Mouse (Mus musculus) cerebellum, adult 11 months (tissue): ENCODE results near the gene Aipl1.

Experiments used
- DNase-seq: peaks from one replicate; pipeline ENCODE4 v3.0.0; 2022

The Aipl1 gene

DNA sequence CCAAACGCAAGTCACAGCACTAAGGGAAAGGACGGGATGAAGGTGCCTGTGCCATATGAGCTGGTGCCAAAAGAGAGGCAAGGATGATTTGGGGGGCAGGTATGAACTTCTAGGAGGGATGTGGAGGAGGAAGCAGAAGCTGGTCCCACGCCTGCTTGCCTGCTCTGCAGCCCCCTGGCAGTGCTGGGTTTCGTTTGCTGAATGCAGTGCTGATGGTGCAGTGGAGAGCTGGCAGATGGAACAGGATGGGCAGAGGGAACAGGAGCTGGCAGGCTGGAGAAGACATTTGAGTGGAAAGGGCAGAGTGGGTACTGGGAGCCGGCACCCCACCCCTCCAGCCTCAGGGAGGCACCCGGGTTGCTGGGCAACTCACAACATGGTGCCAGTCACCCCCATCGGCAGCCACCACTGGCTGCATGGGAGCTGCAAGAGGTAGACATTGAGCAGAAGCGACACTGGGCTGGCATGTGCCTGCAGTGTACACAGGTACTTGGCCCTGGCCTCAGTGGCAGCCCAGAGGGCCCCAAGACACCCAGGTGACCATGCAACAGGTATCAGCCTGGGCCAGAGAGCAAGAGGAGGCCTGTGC, 12.0 kb upstream of the Aipl1 start:
- DNase-seq: no peak

DNA sequence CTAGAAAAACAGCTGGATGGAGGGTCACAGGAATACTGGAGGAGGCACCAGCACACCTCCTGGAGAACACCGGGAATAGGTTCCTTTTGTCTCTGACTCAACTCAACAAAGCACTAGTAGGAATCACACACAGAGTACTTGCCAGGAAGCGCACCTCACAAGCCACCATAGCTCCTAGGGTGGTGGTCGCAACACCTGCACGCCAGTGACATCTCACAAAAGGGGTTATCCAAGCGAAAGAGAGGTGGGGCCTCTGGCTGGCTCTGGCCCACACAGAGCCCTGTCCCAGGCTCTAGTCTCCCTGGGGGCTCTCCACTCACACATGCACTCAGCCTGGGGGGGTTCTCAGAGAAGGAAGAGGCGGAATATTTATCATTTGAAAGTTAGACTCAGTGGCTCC, 11.4 kb upstream of the Aipl1 start:
- no peak for DNase-seq

DNA sequence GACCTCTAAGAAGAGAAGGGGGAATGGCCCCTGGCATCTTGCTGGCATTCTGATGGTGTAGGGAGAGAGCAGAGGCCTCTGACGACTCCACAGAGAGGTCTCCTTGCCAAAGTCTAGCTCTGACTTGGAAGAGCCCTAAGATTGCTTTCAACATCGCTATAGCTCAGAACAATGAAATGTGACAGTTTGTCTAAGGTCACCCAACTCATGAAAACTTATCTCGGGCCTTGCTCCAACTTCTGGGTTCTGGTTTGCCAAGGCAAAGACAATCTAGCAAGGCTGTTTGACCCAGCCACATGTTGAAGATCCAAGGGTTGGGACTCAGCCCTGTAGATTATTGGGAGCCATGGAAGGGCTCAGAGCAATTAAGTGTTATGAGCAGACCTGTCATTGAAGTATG, 6.9 kb upstream of the Aipl1 start:
- no peak for DNase-seq

DNA sequence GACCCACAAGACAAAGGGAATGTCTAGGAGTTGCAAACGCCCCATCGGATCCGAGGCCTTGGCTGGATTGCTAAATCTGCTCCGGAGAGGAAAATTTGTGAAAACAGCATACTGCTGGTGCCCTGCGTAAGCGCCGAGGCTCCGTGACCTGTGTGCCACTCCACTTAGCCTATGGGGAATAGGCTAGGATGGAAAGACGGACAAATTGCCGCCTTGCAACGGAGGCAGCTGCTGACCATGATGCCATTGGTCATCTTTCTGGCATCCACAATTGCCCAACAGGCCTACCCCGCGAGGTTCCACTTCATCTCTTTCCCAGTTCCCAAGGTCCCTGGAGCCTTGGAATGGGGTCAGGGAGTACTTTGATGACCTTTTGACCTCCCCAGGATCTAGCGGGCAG, 5.3 kb upstream of the Aipl1 start:
- DNase-seq: no peak

DNA sequence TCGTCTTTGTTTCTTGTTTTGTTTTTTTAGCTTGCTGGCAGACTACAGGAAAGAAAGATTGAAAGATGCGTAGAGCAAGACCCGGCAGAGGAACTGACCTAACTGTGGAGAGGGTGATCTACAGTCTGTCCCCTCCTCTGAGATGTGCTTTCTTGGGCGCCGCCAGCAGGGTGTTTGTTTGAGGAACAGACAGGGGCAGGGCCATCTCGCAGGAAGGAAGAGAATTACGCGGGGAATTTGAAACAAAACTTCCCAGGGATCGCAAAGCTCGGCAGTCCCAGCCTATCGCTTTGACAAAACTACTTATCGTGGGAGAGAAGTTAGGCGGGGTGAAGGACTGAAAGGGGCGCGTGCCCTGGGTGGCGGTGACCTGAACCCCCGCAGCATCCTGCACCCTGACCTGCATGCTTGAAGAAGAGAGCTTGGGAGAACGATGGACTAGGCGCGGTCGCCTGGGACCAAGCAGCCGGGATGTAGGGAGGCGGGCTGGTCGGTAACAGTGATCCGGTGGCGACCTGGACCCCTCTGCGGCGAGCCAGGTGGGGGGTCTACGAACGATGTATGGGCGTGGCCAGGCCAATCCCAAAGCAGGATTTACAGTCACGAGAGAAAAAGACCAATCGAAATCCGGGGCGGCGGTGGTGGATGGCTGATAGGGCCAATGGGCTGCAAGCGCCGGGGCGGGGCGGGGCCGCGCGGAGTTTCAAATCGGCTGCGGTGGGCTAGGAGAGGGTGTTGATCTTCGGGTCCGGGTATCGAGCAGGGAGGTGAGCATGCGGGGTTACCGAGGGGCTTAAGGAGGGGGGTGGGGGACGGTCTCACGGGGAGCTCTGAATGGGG, 4.7 kb upstream of the Aipl1 start, which contains the start of gene Pimreg:
Pimreg (plus strand) TSS at position 265 of the 840 bp plus-strand sequence.
- DNase-seq: peak; percentile 61

DNA sequence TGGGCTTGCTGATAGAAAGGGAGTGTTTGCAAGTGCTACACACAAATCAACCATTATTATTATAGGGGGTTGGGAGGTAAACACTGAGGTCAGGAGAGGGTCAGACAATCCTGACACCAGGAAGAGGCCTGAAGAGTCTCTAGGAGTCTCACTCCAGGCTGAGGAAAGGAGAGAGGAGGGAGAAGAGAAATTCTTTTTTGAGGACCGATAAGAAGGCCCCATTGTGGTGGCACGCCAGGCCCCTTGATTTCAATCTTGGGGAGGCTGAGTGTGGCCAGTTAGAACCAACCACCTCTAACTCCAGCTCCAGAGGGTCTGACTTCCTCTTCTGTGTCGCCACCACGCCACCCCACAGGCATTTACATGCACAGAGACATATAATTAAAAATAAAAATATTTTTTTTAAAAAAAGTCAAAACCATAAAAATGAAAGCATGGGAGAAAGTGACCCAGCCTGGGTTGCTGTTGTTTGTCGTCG, 4.0 kb upstream of the Aipl1 start:
- no peak for DNase-seq

DNA sequence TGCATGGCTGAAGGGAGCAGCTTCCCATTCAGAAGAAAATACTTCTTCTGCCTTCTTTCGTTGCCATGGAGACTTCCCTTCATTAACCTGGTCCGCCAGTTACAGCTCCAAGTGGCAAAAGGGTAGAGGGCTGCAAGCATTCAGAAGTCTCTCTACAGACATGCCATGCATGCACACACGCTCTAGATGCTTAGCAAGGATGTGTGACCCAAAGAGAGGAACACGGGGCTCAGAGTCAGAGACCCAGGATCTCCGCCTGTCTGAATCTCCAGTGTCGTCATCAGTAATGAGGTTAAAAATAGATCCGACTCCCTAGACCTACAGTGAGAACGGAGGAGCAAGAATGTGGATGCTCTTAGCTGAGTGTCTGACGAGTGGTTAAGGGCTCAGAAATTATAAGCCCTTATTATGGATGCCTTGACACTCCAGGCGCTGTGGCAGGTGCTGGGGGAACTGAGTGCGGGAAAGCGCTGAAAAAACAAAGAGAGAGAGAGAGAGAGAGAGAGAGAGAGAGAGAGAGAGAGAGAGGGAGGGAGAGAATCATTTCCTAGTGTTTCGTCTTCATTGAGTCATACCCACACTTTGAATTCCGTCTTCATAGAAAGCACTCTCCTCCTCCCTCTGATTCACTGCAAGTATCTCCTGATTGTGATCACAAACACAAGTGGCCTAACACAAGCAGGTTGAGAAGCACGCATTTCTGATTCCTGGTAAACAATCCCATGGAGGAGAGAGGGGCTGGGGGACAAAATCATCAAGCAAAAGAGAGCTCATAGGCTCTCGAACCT, 2.5 kb upstream of the Aipl1 start:
- no peak for DNase-seq

DNA sequence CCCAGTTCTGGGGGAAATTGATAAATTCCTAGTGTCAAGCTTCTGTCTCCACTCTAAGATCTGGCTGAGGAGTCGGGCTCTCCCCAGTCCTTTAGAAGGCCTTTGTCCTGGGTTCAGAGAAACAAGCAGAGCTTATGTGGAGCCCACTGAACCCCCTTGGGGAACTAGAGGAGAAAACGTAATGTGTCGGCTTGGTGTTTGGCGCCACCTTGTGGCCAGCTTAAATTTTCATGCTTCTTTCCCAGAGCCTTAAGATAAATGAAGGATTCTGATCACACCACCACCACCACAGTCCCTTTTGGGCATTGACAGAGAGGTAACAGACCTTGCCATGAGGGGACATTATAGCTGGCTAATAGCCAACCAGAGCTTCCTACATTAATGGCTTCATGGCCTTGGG, 687 bp upstream of the Aipl1 start:
- peak; percentile 60 for DNase-seq

DNA sequence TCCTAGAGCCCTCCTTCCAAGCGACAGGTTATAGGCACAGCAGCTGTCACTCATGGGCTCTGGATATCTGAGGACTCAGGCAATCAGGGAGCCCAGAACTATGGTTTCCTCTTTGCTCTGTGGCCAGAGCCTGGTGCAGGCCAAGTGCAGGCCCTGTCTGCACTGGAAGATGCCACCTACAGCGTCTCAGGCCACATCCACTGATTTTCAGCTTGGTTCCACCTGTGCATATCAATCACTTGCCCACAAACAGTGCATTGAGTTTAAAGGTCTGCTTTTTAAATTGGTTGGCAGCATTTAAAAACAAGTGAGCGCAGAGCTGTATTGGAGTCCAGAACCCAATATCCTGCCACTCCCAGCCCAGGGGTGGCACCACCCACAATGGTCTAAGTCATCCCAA, 4.7 kb downstream of the Aipl1 start:
- no peak for DNase-seq

DNA sequence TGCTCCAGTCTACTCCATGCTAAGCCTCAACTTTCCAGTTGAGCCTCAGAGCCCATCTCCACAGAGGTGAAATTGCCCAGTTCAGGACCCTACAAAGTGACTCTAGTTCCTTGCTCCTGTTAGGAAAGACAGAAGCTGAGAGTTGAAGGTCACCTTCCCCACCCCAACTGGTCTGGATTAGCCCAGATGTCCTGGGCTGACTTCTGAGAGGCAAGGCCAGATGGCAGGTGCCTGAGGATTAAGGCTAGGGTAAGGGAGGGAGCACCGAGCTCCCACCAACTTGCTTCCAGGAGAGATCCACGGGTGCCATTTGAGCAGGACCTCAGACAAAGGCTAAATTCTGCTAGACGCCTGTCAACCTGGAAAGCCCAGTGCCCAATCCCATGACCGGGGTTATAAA, 5.2 kb downstream of the Aipl1 start:
- no peak for DNase-seq

DNA sequence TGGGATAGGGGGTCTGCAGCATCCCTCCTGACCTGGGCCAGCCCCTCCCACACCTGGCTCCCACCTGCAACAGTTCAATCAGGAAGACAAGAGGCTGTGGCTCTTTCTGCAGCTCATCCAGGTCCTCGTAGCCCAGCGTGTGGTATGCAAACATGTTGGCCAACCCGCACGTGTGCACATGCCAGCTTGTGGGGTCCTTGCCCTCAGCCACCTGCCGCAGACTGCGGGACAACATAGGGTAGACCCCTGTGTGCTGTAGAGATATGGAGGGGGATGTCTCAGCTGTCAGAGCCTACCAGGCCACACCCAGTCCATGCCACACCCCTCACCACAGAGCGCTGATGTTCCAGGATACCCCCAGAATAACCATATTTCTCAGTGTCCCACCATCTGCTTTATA, 6.0 kb downstream of the Aipl1 start:
- DNase-seq: no peak

DNA sequence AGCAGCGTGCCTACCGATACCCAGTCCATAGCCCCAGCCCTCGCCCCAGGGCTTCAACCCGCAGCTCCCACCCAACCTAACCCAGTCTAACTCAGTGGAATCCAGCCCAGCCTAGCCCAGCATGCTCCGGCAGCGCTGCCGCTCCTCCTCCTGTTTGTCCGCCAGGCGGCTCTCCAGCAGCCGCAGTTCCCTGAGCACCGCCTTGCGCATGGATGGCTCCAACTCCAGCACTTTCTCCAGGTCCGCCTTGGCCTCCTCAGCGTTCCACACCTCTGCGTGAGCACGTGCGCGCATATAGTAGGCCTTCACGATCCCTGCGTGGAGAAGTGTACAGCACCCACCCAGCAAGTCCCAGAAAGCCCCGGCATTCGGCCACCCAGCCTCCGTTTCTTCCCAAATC, 8.2 kb downstream of the Aipl1 start:
- DNase-seq: no peak

DNA sequence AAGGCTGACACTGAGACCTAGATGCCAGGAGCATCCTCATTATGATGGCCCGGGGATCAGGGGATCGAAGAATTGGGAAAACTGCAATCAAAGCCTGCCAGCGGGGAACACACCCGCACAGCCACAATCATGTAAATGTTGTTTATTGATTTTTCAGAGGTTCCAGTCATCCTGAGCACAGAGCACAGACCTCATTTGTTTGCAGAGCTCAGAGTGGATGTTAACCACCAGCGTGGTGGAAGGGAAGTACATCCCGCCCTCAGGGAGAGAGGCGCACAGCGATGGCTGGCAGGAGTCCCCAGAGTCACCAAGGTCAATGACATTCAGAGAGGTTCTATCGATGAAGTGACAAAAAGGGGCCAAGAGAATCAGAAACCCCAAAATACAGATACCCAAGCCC, 9.5 kb downstream of the Aipl1 start:
- DNase-seq: no peak

DNA sequence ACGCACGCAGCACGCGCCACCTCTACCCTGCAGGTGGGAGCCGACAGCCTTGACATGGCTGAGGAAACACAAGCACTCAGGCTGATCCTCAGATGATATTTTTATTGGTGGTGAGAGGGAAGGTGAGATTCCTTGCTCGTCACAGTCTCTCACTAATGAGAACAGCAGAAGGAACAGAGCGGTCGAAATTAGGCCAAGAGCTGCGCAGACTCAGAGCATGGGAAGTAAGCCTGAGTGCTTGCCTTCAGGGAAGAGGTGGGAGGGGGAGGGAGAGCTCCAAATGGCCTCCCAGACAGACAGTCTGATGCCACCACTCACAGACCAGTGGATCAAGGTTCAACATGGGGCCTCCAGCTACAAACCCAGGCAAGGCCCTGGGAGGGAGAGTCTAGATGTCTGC, 10.8 kb downstream of the Aipl1 start:
- no peak for DNase-seq

DNA sequence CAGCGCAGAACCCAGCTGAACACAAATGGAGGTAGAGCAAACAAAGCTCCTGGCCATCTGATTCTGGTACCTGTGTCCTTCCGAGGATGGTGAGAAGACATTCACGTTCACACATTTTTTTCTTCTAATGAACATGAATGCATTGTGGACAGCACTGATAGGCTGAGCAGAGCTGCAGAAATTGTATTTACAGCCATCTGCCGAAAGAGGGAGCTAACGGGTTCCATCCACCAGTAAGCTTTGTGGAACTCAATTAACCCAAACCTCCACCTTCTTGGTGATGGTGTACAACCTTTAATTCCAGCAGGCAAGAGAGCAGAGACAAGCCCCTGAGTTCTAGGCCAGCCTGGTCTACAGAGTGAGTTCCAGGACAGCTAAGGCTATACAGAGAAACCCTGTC, 11.5 kb downstream of the Aipl1 start:
- DNase-seq: no peak

DNA sequence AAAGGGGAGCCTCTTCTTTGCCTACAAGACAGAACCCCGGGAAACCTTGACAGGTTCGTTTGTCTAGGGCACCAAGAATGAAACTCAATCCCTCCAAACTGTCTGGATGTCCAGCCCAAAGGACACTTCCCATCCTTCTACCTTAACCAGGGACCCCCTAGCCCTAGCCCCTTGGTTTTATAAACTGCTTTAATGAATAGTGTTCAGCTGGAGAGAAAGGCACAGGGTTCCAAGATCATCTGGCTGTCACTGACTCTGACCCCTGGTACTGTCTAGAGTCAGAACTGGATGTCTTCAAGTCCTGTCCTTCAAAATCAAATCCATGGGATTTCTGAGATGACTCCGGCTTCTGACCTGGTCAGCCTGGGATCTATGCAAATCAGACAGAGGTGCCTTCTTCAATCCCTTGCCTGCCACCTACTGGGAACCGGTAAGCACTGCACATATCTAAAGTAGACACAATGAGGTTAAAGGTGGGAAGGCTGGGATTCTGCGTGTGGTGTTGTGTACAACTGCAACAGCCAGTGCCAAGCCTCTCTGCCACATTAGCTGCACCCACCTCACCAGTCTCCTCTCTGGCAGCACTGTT, 13.0 kb downstream of the Aipl1 start:
- peak; percentile 75 for DNase-seq

DNA sequence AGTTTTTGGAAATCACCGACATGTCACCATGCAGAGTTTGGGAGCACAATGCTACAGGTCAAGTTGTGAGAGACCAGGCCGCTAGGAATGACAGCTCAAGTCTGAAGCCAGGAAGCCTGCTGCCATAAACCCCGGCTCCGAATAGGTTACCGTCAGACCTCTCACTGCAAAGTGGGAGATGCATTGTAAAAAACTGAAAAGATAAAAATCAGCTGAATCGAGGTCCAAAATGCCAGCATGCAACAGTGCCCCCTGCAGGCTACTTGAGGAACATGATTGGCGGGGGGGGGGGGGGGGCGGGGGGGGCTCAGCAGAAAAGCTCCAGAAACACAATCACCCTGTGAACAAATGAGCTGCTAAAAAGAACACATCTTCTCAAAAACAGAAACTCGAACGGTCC, 13.7 kb downstream of the Aipl1 start:
- DNase-seq: no peak

DNA sequence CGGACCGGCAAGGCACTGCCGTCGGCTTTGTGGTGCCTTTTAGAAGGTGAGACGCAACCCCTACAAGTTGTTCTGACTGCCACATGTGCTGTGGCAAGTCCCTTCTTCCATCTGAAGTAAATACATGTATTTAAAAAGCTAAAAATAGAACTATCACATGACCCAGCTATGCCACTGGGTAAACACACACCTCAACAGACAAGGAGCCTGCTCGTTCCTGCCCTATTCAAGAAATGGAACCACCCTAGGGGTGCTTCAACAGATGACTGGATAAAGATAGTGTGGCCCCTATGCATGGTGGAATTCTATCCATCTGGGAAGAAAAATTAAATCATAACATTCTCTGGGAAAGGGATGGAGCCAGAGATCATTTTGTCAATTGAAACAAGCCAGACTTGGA, 14.5 kb downstream of the Aipl1 start:
- DNase-seq: no peak

DNA sequence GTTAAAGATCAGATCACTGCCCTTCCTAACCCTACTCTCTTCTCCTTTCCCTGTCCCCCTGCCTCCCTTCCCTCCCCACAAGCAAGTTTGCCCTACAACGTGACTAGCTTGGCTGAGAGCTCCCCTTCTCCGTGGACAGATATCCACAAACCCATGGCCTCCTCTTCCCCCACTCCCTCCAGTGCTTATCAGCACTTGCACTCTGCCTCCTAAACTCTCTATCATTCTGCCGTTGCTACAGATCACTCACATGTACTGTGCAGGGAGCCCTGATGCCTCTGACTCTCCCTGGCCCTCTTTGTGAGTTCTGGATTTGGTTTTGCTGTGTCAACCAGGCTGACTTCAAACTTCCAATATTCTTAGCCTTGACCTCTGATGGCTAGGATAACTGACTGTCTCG, 16.3 kb downstream of the Aipl1 start:
- no peak for DNase-seq

DNA sequence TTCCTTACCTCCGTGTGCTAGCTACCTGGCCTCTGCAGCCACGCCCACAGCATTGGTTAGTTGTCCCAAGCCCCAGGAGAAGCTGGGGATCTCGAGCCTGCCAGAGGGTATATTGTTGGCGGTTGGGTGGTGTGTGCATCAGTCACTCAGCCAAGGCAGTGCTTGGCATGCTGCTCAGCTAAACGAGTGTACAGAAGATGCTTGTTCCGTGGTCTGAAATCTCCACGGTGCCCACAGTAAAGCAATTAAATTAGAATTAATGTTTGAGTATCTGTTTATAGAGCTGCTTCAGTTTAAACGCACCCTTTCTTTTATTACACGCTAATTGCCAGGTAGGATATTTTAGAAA, 20.1 kb downstream of the Aipl1 start:
- no peak for DNase-seq

DNA sequence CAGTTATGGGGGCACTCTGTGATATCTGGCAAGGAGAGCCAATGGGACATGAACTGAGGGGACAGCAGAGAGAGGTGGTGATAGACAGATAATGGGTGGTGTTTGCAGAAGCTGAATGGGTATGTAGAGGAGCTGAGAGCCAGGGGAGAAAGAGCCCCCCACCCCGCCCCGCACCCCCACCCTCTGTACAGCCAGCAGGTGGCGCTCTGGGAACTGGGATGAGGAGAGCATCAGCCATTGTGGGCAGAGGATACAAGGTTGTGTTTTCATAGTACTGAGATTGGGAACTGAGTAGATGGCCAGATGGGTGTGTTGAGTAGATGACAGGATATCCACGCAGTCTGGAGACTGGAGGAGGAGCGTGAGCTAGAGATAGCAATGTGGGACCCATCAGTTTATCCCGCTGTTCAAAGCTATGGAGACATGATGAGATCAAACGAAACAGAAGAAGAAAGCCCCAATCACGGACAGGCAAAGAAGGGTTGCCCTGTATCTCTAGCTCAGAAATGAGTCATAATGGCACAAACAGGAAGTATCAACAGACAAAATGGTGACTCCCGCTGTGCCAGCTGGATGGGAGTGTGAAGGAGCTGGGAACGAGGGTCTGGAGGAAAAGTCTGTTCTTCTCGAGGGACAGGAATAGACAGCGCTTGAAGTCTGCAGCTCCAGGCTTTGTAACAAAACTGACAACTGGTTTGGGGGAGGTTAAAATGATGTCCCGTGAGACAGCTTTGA, 20.6 kb downstream of the Aipl1 start:
- no peak for DNase-seq

DNA sequence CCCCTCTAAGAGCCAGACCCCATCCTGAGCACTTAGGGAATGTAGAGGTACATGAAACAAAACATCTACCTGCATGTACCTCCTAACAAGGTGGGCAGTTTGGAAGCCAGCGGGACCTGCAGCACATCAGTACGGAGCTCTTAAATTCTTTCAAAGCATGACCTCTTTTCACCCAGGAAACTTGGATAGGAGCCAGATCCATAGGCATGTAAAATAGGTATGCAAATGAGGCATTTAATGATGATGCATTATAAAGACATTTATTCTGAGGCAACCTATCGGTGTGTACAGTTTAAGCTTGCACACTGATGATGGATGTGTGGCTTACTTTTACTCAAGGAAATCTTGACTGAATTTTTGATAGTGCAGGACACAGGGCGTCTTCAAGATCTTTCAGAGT, 22.6 kb downstream of the Aipl1 start:
- no peak for DNase-seq

DNA sequence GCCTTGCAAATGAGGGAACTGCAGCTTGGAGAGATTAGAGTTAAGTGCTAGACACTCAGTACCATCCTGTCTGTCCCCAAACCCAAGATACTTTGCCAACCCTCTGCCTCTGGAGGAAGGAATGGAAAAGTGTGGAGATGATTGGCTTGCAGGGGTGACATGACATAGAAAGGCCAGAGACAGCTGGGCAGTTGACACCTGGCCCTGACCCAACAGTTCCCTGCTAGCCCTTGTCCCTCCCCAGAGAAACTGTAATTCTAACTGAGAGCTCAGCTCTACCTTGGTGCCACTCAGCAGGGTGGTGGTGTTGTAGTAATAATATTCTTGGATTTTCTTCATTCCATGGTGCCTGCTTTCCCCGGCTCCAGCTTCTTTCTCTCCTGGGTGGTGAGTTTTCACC, 25.4 kb downstream of the Aipl1 start:
- DNase-seq: no peak
